Mouse (Mus musculus) neural tube, embryonic 14.5 days (tissue): ENCODE data around the gene Tap1. TPM values are rescaled to one million over a fixed set of nuclear protein-coding genes. Genes with fewer than 3 reads are reported as not detected.
A peak's percentile ranks its signal among the peaks of the same experiment; 100 is the strongest.

Experiments
- ATAC-seq: fragments of 200-750 bp; cut with Nextera tagmentation; 2 replicates; pipeline ENCODE4 v1.8.0; 2017; ENCODE audit warnings: low read depth, mild to moderate bottlenecking, moderate TSS enrichment, moderate library complexity
- H3K27ac ChIP-seq: fragments of 300-500 bp; sonication (generic); 2 replicates; pipeline ENCODE4 v1.5.1; 2014; ENCODE audit warnings: low read depth, mild to moderate bottlenecking, control low read depth, low read length, moderate library complexity, mixed read lengths
- H3K27me3 ChIP-seq: fragments of 300-500 bp; sonication (generic); 2 replicates; pipeline ENCODE4 v1.6.1; 2014; ENCODE audit warnings: low read length; ENCODE audit not compliant: control insufficient read depth, insufficient read depth
- H3K36me3 ChIP-seq: fragments of 300-500 bp; sonication (generic); 2 replicates; pipeline ENCODE4 v1.6.1; 2014; ENCODE audit warnings: low read length, mixed read lengths; ENCODE audit not compliant: control insufficient read depth, insufficient read depth
- H3K4me1 ChIP-seq: fragments of 300-500 bp; sonication (generic); 2 replicates; pipeline ENCODE4 v1.6.1; 2014; ENCODE audit warnings: low read length; ENCODE audit not compliant: control insufficient read depth, insufficient read depth
- H3K4me2 ChIP-seq: fragments of 300-500 bp; sonication (generic); 2 replicates; pipeline ENCODE4 v1.6.1; 2014; ENCODE audit warnings: mild to moderate bottlenecking, low read depth, low read length, control low read depth
- H3K4me3 ChIP-seq: fragments of 300-500 bp; sonication (generic); 2 replicates; pipeline ENCODE4 v1.5.1; 2014; ENCODE audit warnings: low read depth, low read length, control low read depth, mixed read lengths
- H3K9ac ChIP-seq: fragments of 300-500 bp; sonication (generic); replicated peaks from 2 replicates; pipeline ENCODE4 v1.6.1; 2014; ENCODE audit warnings: low read depth, mild to moderate bottlenecking, control low read depth, low read length, mixed read lengths
- H3K9me3 ChIP-seq: fragments of 300-500 bp; sonication (generic); 2 replicates; pipeline ENCODE4 v1.6.1; 2016; ENCODE audit warnings: low read length; ENCODE audit not compliant: control insufficient read depth
- WGBS: fragments of 180-500 bp; shearing (Covaris S2); extraction: QIAGEN DNeasy Blood & Tissue Kit; methylation state at CpG from one replicate; pipeline ENCODE4 v1.1.7; 2014; 5-methylcytosine and 5-hydroxymethylcytosine counted together
- polyA plus RNA-seq: library from polyadenylated mRNA; unstranded; fragments of >200 nt; fragmentation: Nextera tagmentation; extraction: Ambion mirVana; gene quantifications from 2 replicates; pipeline ENCODE4 v1.2.1, GENCODE M21; 2014

Gene Tap1
- 0.68 and 2.0 TPM in 2 replicates for polyA plus RNA-seq

- peaks cover 22% of the 10 kb centered on the region for H3K27me3 ChIP-seq
- peaks cover 11% of the 10 kb centered on the region for H3K4me1 ChIP-seq
- WGBS, result under 1% methylated on average over 45 of the region's 46 CpGs
- peak; percentile 96 for ATAC-seq
- H3K9ac ChIP-seq, result peak within 1 kb of the TSS; percentile 41
- no peaks in the 10 kb centered on the region for H3K9me3 ChIP-seq
- H3K4me3 ChIP-seq, result peak within 1 kb of the TSS; percentile 36
- H3K36me3 ChIP-seq, result no peaks in the 10 kb centered on the region
- H3K4me2 ChIP-seq, result peak within 1 kb of the TSS; percentile 66
- H3K27ac ChIP-seq, result no peak within 1 kb of the TSS
These were observed at the start of gene Tap1, which contains the start of gene Psmb9 for GRCm38 (mm10) chr17:34187261-34187916. Tap1 (plus strand) TSS chr17:34187553. Psmb9 (minus strand) TSS chr17:34187764.

DNA sequence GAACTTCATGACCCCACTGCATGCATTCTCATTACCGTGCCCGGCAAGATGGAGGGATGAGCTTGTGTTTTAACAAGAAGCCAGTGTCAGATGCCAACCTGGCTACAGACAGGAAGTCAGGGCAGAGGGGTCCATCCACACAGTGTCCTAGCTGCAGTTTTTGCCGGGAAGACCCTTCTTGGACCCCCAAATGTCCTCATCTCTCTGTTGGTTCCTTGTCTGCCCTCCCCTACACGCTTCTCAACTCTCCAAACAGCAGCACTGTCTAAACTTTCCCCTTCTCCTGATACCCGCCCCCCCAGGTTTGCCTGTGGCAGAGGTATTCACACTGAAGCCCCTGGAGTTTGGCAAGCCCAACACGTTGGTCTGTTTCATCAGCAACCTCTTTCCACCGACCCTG lies 49.8 kb upstream of the Tap1 start:
- Histone ChIP-seq H3K9me3 (no peaks in the 10 kb centered on the region), H3K4me1 (0 out of 2 replicates have a peak, but pooled peaks cover 3% of the 10 kb centered on the region), H3K9ac (no peak overlapping the region), H3K27ac (no peak overlapping the region), H3K4me2 (no peak overlapping the region), H3K4me3 (no peak overlapping the region), H3K27me3 (peaks cover 21% of the 10 kb centered on the region), H3K36me3 (no peaks in the 10 kb centered on the region)
- WGBS, result 76% methylated on average over 7 of the region's 7 CpGs
- ATAC-seq, result no peak

- no peaks in the 10 kb centered on the region for H3K9me3 ChIP-seq
- no peak overlapping the region for H3K27ac ChIP-seq
- H3K27me3 ChIP-seq, result peaks cover 21% of the 10 kb centered on the region
- H3K9ac ChIP-seq, result no peak overlapping the region
- H3K4me2 ChIP-seq, result no peak overlapping the region
- no peak overlapping the region for H3K4me3 ChIP-seq
- 80% methylated on average over 7 of the region's 7 CpGs for WGBS
- 0 out of 2 replicates have a peak, but pooled peaks cover 3% of the 10 kb centered on the region for H3K4me1 ChIP-seq
- no peaks in the 10 kb centered on the region for H3K36me3 ChIP-seq
- no peak for ATAC-seq
These were observed 48.7 kb upstream of the Tap1 start for GRCm38 (mm10) chr17:34138655-34139054.

DNA sequence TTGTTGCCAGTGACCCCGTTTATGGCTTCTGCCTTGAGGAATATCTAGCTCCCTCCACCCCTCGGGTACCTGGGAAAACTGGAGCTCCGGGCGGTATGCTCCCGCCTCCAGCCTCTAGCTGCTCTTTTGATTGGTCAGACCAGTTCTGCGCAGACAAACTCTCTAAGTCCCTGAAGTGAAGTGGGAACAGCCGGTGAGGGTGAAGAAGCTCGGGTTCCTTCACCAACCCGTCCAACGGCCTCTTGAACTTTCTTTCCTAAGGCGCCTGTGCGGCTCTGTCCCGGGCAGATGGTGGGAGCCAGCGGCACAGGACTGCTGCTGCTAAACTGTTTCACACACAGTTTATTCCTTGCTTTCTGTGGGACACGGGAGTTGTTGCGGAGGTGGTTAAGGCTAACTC lies 47.9 kb upstream of the Tap1 start:
- H3K36me3 ChIP-seq, result no peaks in the 10 kb centered on the region
- no peak for ATAC-seq

GRCm38 (mm10) chr17:34140240-34140639 lies 47.1 kb upstream of the Tap1 start:
- Histone ChIP-seq H3K9ac (no peak overlapping the region), H3K36me3 (no peaks in the 10 kb centered on the region), H3K27ac (no peak overlapping the region), H3K4me3 (no peak overlapping the region), H3K9me3 (no peaks in the 10 kb centered on the region), H3K27me3 (peaks cover 21% of the 10 kb centered on the region), H3K4me1 (0 out of 2 replicates have a peak, but pooled peaks cover 3% of the 10 kb centered on the region), H3K4me2 (no peak overlapping the region)
- 12% methylated on average over 5 of the region's 5 CpGs for WGBS
- ATAC-seq, result no peak

More for the DNA sequence above, 47.9 kb upstream of the Tap1 start:
- peak overlapping the region; percentile 40 for H3K4me2 ChIP-seq
- 1% methylated on average over 16 of the region's 16 CpGs for WGBS
- H3K27me3 ChIP-seq, result peaks cover 21% of the 10 kb centered on the region
- H3K27ac ChIP-seq, result no peak overlapping the region
- no peak overlapping the region; the same call in 1 of the 2 replicates for H3K9ac ChIP-seq
- H3K4me3 ChIP-seq, result peak overlapping the region; percentile 18
- 0 out of 2 replicates have a peak, but pooled peaks cover 3% of the 10 kb centered on the region for H3K4me1 ChIP-seq
- H3K9me3 ChIP-seq, result no peaks in the 10 kb centered on the region

DNA sequence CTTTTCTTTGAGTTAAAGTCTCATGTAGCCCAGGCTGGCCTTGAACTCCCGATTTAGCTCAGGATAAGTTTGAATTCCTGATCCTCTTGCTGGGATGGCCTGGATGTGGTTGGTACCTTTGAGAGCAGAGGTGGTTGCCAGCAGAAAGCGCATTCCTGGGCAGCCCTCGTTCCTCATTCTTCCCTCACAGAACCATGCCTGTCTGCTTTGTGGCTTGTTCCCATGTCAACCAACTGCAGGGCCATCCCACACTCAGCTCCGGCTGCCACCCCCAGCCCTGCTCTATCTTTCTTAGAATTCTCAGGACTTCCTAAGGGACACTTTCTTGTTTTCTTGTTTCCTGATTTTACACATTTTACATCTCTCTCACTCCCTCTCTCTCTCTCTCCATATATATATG lies 45.9 kb upstream of the Tap1 start:
- H3K4me3 ChIP-seq, result no peak overlapping the region
- peaks cover 21% of the 10 kb centered on the region for H3K27me3 ChIP-seq
- H3K36me3 ChIP-seq, result no peaks in the 10 kb centered on the region
- H3K4me1 ChIP-seq, result 0 out of 2 replicates have a peak, but pooled peaks cover 3% of the 10 kb centered on the region
- no peak for ATAC-seq
- H3K9ac ChIP-seq, result no peak overlapping the region
- 51% methylated on average over 4 of the region's 4 CpGs for WGBS
- H3K27ac ChIP-seq, result no peak overlapping the region
- no peaks in the 10 kb centered on the region for H3K9me3 ChIP-seq
- no peak overlapping the region for H3K4me2 ChIP-seq

DNA sequence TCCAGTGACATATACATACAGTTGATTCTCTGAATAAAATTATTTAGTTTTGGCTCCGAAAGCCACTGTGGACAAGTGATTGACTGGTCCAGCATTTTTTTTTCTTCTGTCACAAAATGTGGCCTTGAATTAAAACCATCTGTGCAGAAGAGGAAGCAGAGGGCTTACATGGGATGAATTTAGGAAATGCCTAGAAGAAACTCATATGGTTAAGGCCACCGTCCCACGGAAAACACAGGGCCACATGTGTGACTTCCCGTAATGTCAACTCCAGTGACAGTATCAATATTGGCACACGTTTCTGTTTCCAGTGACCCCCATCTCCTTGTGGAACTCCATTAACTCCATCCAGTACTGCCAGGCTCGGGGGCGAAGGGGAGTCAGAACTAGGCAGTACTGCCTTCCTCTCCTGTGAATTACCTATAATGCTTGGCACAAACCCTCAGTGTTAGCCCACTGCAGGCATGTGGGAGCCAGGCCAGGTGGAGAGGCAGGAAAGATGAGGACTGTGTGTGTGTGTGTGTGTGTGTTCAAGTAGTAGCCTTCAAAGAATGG lies 44.8 kb upstream of the Tap1 start:
- Histone ChIP-seq H3K27ac (no peak overlapping the region), H3K9me3 (no peaks in the 10 kb centered on the region), H3K27me3 (peaks cover 21% of the 10 kb centered on the region), H3K9ac (no peak overlapping the region), H3K36me3 (no peaks in the 10 kb centered on the region), H3K4me2 (no peak overlapping the region), H3K4me3 (no peak overlapping the region), H3K4me1 (0 out of 2 replicates have a peak, but pooled peaks cover 3% of the 10 kb centered on the region)
- ATAC-seq, result no peak
- 82% methylated on average over 7 of the region's 7 CpGs for WGBS

- H3K4me2 ChIP-seq, result no peak within 1 kb of the TSS
- no peaks in the 10 kb centered on the region for H3K36me3 ChIP-seq
- no peaks in the 10 kb centered on the region for H3K9me3 ChIP-seq
- no peak for ATAC-seq
- H3K27me3 ChIP-seq, result peaks cover 21% of the 10 kb centered on the region
- WGBS, result 39% methylated on average over 7 of the region's 7 CpGs
- no peak within 1 kb of the TSS for H3K4me3 ChIP-seq
- H3K9ac ChIP-seq, result no peak within 1 kb of the TSS
- no peak within 1 kb of the TSS for H3K27ac ChIP-seq
- H3K4me1 ChIP-seq, result 0 out of 2 replicates have a peak, but pooled peaks cover 3% of the 10 kb centered on the region
These were observed 44.3 kb upstream of the Tap1 start, which contains the start of gene H2-DMb2 for GRCm38 (mm10) chr17:34143033-34143432. H2-DMb2 (plus strand) TSS chr17:34143307.

- Histone ChIP-seq H3K4me3 (no peak overlapping the region), H3K9me3 (no peaks in the 10 kb centered on the region), H3K9ac (no peak overlapping the region), H3K4me2 (no peak overlapping the region), H3K36me3 (no peaks in the 10 kb centered on the region), H3K27me3 (peaks cover 18% of the 10 kb centered on the region), H3K4me1 (0 out of 2 replicates have a peak, but pooled peaks cover 3% of the 10 kb centered on the region), H3K27ac (no peak overlapping the region)
- 70% methylated on average over 3 of the region's 5 CpGs for WGBS
- ATAC-seq, result no peak
These were observed 43.9 kb upstream of the Tap1 start for GRCm38 (mm10) chr17:34143461-34143860.
